Mouse (Mus musculus) kidney, embryonic 15.5 days (tissue): ENCODE data around the gene Gm13279. TPM values are rescaled to one million over a fixed set of nuclear protein-coding genes. Genes with fewer than 3 reads are reported as not detected.
"Not testable (repeated sequence)": the region's sequence is repeated elsewhere in the genome, so short reads cannot be mapped to it uniquely, and the experiment has no call there.

Source experiments
- ATAC-seq: fragments of 200-750 bp; cut with Nextera tagmentation; replicated peaks from 2 replicates; pipeline ENCODE4 v1.8.0; 2017; ENCODE audit warnings: moderate TSS enrichment; ENCODE audit not compliant: low FRiP score
- H3K27ac ChIP-seq: fragments of 300-500 bp; sonication (generic); 2 replicates; pipeline ENCODE4 v1.5.1; 2015; ENCODE audit warnings: mild to moderate bottlenecking, inconsistent platforms
- H3K27me3 ChIP-seq: fragments of 300-500 bp; sonication (generic); 2 replicates; pipeline ENCODE4 v1.6.1; 2015; ENCODE audit warnings: inconsistent platforms
- H3K36me3 ChIP-seq: fragments of 300-500 bp; sonication (generic); 2 replicates; pipeline ENCODE4 v1.6.1; 2015; ENCODE audit warnings: inconsistent platforms
- H3K4me1 ChIP-seq: fragments of 300-500 bp; sonication (generic); 2 replicates; pipeline ENCODE4 v1.6.1; 2015; ENCODE audit warnings: inconsistent platforms
- H3K4me2 ChIP-seq: fragments of 300-500 bp; sonication (generic); 2 replicates; pipeline ENCODE4 v1.6.1; 2015; ENCODE audit warnings: moderate library complexity, mild to moderate bottlenecking, inconsistent platforms
- H3K4me3 ChIP-seq: fragments of 300-500 bp; sonication (generic); replicated peaks from 2 replicates; pipeline ENCODE4 v1.5.1; 2015; ENCODE audit warnings: mild to moderate bottlenecking, inconsistent platforms
- H3K9ac ChIP-seq: fragments of 300-500 bp; sonication (generic); 2 replicates; pipeline ENCODE4 v1.6.1; 2015; ENCODE audit warnings: mild to moderate bottlenecking, inconsistent platforms
- H3K9me3 ChIP-seq: fragments of 300-500 bp; sonication (generic); replicated peaks from 2 replicates; pipeline ENCODE4 v1.6.1; 2016; ENCODE audit warnings: inconsistent platforms
- WGBS: fragments of 180-500 bp; shearing (Covaris S2); methylation state at CpG from one replicate; pipeline ENCODE4 v1.1.7; 2015; ENCODE audit warnings: mixed read lengths; 5-methylcytosine and 5-hydroxymethylcytosine counted together
- polyA plus RNA-seq: library from polyadenylated mRNA; unstranded; fragments of >200 nt; fragmentation: Nextera tagmentation; extraction: Ambion mirVana; gene quantifications from 2 replicates; pipeline ENCODE4 v1.2.1, GENCODE M21; 2015

Gm13279 gene
- polyA plus RNA-seq, 1 experiment from 2014 or later: not detected

DNA sequence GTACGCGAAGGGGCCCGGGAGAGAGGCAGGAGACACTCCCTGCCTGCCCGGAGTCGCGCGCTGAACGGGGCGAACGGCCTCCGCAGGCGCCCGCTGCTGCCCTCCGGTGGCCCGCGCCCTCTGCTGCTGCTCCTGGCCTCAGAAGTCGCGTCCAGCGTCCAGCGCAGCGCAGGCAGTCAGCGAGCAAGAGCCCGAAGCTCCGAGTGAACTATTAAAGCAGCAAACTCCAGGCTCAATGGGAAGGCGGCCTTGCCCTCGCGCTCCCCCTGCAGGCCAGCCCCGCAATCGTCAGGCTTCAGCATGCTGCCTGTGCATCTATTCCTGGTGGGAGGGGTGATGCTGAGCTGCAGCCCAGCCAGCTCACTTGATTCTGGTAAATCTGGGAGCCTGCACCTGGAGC is 20.6 kb upstream of the Gm13279 start, which contains the start of gene Gm13289:
TSS of gene Gm13289 (plus strand) at position 301 of the 400 bp plus-strand sequence.
- ATAC-seq, H3K4me2 ChIP-seq, H3K27ac ChIP-seq, H3K4me3 ChIP-seq, H3K9me3 ChIP-seq, H3K4me1 ChIP-seq, H3K36me3 ChIP-seq, H3K27me3 ChIP-seq, H3K9ac ChIP-seq: not testable (repeated sequence)
- WGBS: no CpG with 5 or more reads among the region's 29 CpGs

GRCm38 (mm10) chr4:88779550-88779949 is 17.6 kb upstream of the Gm13279 start, which contains the start of gene Gm13272:
Gene Gm13272 (plus strand): TSS chr4:88779850.
- not testable (repeated sequence) for H3K9ac ChIP-seq, H3K4me1 ChIP-seq, ATAC-seq, H3K4me2 ChIP-seq, H3K27me3 ChIP-seq, H3K36me3 ChIP-seq, H3K4me3 ChIP-seq, H3K27ac ChIP-seq, H3K9me3 ChIP-seq
- no CpG with 5 or more reads among the region's 29 CpGs for WGBS

GRCm38 (mm10) chr4:88780320-88780719 is 16.9 kb upstream of the Gm13279 start:
- not testable (repeated sequence) for H3K27ac ChIP-seq, ATAC-seq, H3K4me3 ChIP-seq, H3K36me3 ChIP-seq, H3K9ac ChIP-seq, H3K9me3 ChIP-seq, H3K4me2 ChIP-seq, H3K4me1 ChIP-seq, H3K27me3 ChIP-seq
- whole genome bisulfite sequencing: 52% methylated on average over 16 of the region's 18 CpGs

- H3K4me1 ChIP-seq, H3K36me3 ChIP-seq, ATAC-seq, H3K9me3 ChIP-seq, H3K9ac ChIP-seq, H3K27me3 ChIP-seq: not testable (repeated sequence)
- Histone ChIP-seq H3K4me2 (peak within 1 kb of the TSS; percentile 51), H3K27ac (peak within 1 kb of the TSS; percentile 68; the same call in 1 of the 2 replicates), H3K4me3 (peak within 1 kb of the TSS; percentile 26)
- 9% methylated on average over 5 of the region's 7 CpGs for WGBS
These were observed 15.4 kb upstream of the Gm13279 start, which contains the start of gene Ifnz for GRCm38 (mm10) chr4:88781831-88782230. Gene Ifnz (plus strand): TSS chr4:88782131.

GRCm38 (mm10) chr4:88782335-88782734 is 14.9 kb upstream of the Gm13279 start:
- not testable (repeated sequence) for H3K36me3 ChIP-seq, ATAC-seq, H3K27me3 ChIP-seq, H3K4me1 ChIP-seq, H3K9me3 ChIP-seq, H3K9ac ChIP-seq
- peak overlapping the region; percentile 51 for H3K4me2 ChIP-seq
- peak overlapping the region; percentile 68; the same call in 1 of the 2 replicates for H3K27ac ChIP-seq
- peak overlapping the region; percentile 26 for H3K4me3 ChIP-seq
- 0% methylated on average over 3 of the region's 31 CpGs for WGBS

DNA sequence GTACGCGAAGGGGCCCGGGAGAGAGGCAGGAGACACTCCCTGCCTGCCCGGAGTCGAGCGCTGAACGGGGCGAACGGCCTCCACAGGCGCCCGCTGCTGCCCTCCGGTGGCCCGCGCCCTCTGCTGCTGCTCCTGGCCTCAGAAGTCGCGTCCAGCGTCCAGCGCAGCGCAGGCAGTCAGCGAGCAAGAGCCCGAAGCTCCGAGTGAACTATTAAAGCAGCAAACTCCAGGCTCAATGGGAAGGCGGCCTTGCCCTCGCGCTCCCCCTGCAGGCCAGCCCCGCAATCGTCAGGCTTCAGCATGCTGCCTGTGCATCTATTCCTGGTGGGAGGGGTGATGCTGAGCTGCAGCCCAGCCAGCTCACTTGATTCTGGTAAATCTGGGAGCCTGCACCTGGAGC is 11.8 kb upstream of the Gm13279 start, which contains the start of gene Gm13276:
TSS of gene Gm13276 (plus strand) at position 301 of the 400 bp plus-strand sequence.
- not testable (repeated sequence) for H3K4me2 ChIP-seq, H3K9me3 ChIP-seq, H3K27me3 ChIP-seq, H3K4me3 ChIP-seq, H3K36me3 ChIP-seq, H3K27ac ChIP-seq, ATAC-seq, H3K4me1 ChIP-seq, H3K9ac ChIP-seq
- no CpG with 5 or more reads among the region's 27 CpGs for WGBS

DNA sequence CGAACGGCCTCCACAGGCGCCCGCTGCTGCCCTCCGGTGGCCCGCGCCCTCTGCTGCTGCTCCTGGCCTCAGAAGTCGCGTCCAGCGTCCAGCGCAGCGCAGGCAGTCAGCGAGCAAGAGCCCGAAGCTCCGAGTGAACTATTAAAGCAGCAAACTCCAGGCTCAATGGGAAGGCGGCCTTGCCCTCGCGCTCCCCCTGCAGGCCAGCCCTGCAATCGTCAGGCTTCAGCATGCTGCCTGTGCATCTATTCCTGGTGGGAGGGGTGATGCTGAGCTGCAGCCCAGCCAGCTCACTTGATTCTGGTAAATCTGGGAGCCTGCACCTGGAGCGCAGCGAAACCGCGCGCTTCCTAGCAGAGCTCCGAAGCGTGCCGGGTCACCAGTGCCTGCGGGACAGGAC is 8.8 kb upstream of the Gm13279 start, which contains the start of gene Gm13277:
TSS of gene Gm13277 (plus strand) at position 231 of the 400 bp plus-strand sequence.
- not testable (repeated sequence) for H3K9me3 ChIP-seq, H3K4me3 ChIP-seq, H3K27me3 ChIP-seq, H3K36me3 ChIP-seq, H3K4me2 ChIP-seq, H3K9ac ChIP-seq, H3K27ac ChIP-seq, ATAC-seq, H3K4me1 ChIP-seq
- 0% methylated on average over 1 of the region's 28 CpGs for WGBS

GRCm38 (mm10) chr4:88791250-88791649 is 5.9 kb upstream of the Gm13279 start, which contains the start of gene Gm13278:
Gene Gm13278 (plus strand): TSS chr4:88791550.
- not testable (repeated sequence) for H3K9ac ChIP-seq, H3K27ac ChIP-seq, H3K9me3 ChIP-seq, H3K4me3 ChIP-seq, H3K36me3 ChIP-seq, H3K4me2 ChIP-seq, H3K27me3 ChIP-seq, H3K4me1 ChIP-seq, ATAC-seq
- no CpG with 5 or more reads among the region's 28 CpGs for WGBS

DNA sequence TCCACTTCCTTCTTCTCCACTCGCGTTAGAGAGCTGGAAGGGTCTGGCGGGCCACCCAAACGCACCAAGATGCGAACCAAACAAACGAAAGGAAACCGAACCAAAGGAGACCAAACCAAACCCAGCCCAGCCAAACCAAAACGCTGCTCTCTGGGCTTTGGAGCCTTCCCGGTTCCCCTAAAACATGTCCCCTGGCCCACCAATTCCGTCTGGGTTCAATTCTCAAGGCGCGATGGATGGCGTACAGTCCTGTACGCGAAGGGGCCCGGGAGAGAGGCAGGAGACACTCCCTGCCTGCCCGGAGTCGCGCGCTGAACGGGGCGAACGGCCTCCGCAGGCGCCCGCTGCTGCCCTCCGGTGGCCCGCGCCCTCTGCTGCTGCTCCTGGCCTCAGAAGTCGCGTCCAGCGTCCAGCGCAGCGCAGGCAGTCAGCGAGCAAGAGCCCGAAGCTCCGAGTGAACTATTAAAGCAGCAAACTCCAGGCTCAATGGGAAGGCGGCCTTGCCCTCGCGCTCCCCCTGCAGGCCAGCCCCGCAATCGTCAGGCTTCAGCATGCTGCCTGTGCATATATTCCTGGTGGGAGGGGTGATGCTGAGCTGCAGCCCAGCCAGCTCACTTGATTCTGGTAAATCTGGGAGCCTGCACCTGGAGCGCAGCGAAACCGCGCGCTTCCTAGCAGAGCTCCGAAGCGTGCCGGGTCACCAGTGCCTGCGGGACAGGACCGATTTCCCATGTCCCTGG is 3.1 kb upstream of the Gm13279 start, which contains the start of gene Gm13275:
TSS of gene Gm13275 (plus strand) at position 552 of the 740 bp plus-strand sequence.
- H3K9me3 ChIP-seq, H3K27ac ChIP-seq, H3K9ac ChIP-seq, H3K4me1 ChIP-seq, H3K36me3 ChIP-seq, ATAC-seq, H3K4me2 ChIP-seq, H3K4me3 ChIP-seq, H3K27me3 ChIP-seq: not testable (repeated sequence)
- WGBS: 2% methylated on average over 19 of the region's 52 CpGs

- ATAC-seq: not testable (repeated sequence)
- WGBS: 13% methylated on average over 6 of the region's 7 CpGs
These were observed 2.2 kb downstream of the Gm13279 start, which contains the start of gene Gm13285 for GRCm38 (mm10) chr4:88799365-88799764. Gene Gm13285 (plus strand): TSS chr4:88799665.

DNA sequence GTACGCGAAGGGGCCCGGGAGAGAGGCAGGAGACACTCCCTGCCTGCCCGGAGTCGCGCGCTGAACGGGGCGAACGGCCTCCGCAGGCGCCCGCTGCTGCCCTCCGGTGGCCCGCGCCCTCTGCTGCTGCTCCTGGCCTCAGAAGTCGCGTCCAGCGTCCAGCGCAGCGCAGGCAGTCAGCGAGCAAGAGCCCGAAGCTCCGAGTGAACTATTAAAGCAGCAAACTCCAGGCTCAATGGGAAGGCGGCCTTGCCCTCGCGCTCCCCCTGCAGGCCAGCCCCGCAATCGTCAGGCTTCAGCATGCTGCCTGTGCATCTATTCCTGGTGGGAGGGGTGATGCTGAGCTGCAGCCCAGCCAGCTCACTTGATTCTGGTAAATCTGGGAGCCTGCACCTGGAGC is 5.8 kb downstream of the Gm13279 start, which contains the start of gene Gm13287:
TSS of gene Gm13287 (plus strand) at position 301 of the 400 bp plus-strand sequence.
- not testable (repeated sequence) for H3K4me2 ChIP-seq
- WGBS: no CpG with 5 or more reads among the region's 29 CpGs

More at GRCm38 (mm10) chr4:88799365-88799764, 2.2 kb downstream of the Gm13279 start, which contains the start of gene Gm13285:
- not testable (repeated sequence) for H3K4me1 ChIP-seq, H3K27ac ChIP-seq, H3K9me3 ChIP-seq, H3K4me2 ChIP-seq, H3K4me3 ChIP-seq, H3K9ac ChIP-seq, H3K27me3 ChIP-seq, H3K36me3 ChIP-seq

DNA sequence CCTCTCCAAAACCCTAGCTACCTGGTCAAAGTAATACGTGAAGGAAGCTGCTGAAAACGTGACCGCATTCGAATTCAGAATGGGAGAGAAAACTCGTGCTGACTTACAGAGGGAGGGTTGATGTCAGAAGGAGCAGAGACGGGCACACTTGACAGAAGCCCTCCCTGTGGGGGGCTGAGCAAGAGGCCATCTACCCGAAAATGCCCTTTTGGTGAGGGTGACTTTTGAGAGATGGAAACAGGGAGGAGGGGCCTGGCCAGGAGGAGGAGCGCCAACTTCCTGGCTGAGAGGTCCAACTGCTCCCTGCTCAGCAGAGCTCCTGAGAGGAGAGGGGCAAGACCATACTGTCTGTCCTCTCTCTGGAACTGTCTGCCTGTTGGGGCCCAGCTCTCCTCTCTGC is 8.0 kb downstream of the Gm13279 start, which contains the start of gene Gm13288:
TSS of gene Gm13288 (plus strand) at position 301 of the 400 bp plus-strand sequence.
- not testable (repeated sequence) for ATAC-seq, H3K4me3 ChIP-seq, H3K4me1 ChIP-seq, H3K27ac ChIP-seq, H3K9ac ChIP-seq, H3K36me3 ChIP-seq, H3K9me3 ChIP-seq
- Histone ChIP-seq H3K27me3 (peaks cover 16% of the 10 kb centered on the region), H3K4me2 (peak within 1 kb of the TSS; percentile 44; the same call in 1 of the 2 replicates)
- no CpG with 5 or more reads among the region's 8 CpGs for WGBS

More for the DNA sequence above, 5.8 kb downstream of the Gm13279 start, which contains the start of gene Gm13287:
- not testable (repeated sequence) for H3K4me1 ChIP-seq, H3K27me3 ChIP-seq, H3K9me3 ChIP-seq, H3K4me3 ChIP-seq, ATAC-seq, H3K27ac ChIP-seq, H3K9ac ChIP-seq, H3K36me3 ChIP-seq
